Mouse (Mus musculus) stomach, postnatal 0 days (tissue): ENCODE results near the gene Afap1l2.

ENCODE experiments used
- CTCF ChIP-seq: IDR thresholded peaks from 2 replicates; pipeline ENCODE4 v1.5.1; 2016; ENCODE audit warnings: antibody characterized with exemption, low read depth, mild to moderate bottlenecking, moderate library complexity
- EP300 ChIP-seq: optimal IDR thresholded peaks from 2 replicates; pipeline ENCODE3; 2016; ENCODE audit warnings: antibody characterized with exemption

- TF ChIP-seq CTCF, result no peak
- TF ChIP-seq EP300, result no peak
Measured at GRCm38 (mm10) chr19:56914658-56915057, 93.4 kb downstream of the Afap1l2 start.
